Mouse (Mus musculus): ENCODE results near the gene Pcgf2.

- TF ChIP-seq CTCF (conservative IDR thresholded peaks at IDR 0.05; ENCODE audit: low read length) (no peak), NANOG (IDR thresholded peaks at IDR 0.05; ENCODE audit: borderline replicate concordance, low read length) (no peak), POU5F1 (IDR thresholded peaks at IDR 0.05; ENCODE audit: borderline replicate concordance, low read length) (no peak)
Observed at GRCm38 (mm10) chr11:97659267-97659989, 40.9 kb downstream of the Pcgf2 start.
